In the genomic region with DNA sequence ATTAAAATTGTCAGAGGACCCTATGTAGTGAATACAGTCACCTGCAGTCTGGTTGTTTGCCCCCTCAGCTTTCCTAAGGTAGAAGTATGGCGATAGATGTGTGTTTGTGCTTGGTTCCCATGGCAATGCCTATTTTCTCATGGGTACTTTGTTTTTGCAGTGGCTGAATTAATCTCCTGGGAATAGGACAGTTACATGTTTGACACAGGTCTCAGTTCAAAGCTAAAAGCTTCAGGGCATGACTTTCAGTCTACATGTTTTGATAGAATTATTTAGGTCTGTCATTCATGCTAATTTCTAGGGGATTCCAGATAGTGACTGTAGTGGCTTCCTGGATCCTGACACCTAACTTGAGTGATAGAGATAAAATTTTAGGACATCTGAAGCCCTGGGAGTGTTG, we compare ENCODE assay signal across 25 mouse cellular contexts.
"Had no signal": no experiment of that assay in that cellular context is flagged by ENCODE, and none has a peak within 500 bp of the region (broad histone marks: within the 10 kb centered on the region; RNA-seq: fewer than 3 reads in every experiment).

No protein-coding gene starts in this region.

- H3K4me3 ChIP-seq: embryonic facial prominence, embryonic 10.5 days; embryonic facial prominence, embryonic 12.5 days; embryonic facial prominence, embryonic 13.5 days; embryonic facial prominence, embryonic 15.5 days; erythroblast, embryonic 14.5 days; forebrain, embryonic 10.5 days; forebrain, embryonic 12.5 days; forebrain, embryonic 13.5 days; forebrain, embryonic 15.5 days; gastrocnemius, adult 2 months; heart, adult 2 months had no signal

- DNase-seq: cerebellum, adult 9-10 months; cerebellum, adult 9-11 months; cerebellum, postnatal 10 days; cerebellum, postnatal 14 days; cerebellum, postnatal 25 days; cerebellum, postnatal 36 days; embryo, embryonic 11 days; forebrain, postnatal 0 days; gastrocnemius, adult 2 months; gastrocnemius, postnatal 10 days; gastrocnemius, postnatal 14 days; gastrocnemius, postnatal 25 days; gastrocnemius, postnatal 36 days; heart, adult 11 months; heart, adult 18-20 months; heart, adult 2 months had no signal

- H3K9me3 ChIP-seq: embryonic facial prominence, embryonic 10.5 days; embryonic facial prominence, embryonic 12.5 days; embryonic facial prominence, embryonic 13.5 days; embryonic facial prominence, embryonic 15.5 days; forebrain, embryonic 10.5 days; forebrain, embryonic 12.5 days; forebrain, embryonic 13.5 days; forebrain, embryonic 15.5 days had no signal

- H3K27me3 ChIP-seq: embryonic facial prominence, embryonic 12.5 days; embryonic facial prominence, embryonic 13.5 days; embryonic facial prominence, embryonic 15.5 days; forebrain, embryonic 12.5 days; forebrain, embryonic 13.5 days; forebrain, embryonic 15.5 days had no signal

- H3K36me3 ChIP-seq: embryonic facial prominence, embryonic 10.5 days; embryonic facial prominence, embryonic 12.5 days; embryonic facial prominence, embryonic 13.5 days; embryonic facial prominence, embryonic 15.5 days; forebrain, embryonic 10.5 days; forebrain, embryonic 12.5 days; forebrain, embryonic 15.5 days had no signal

- H3K27ac ChIP-seq: embryonic facial prominence, embryonic 10.5 days; embryonic facial prominence, embryonic 12.5 days; embryonic facial prominence, embryonic 13.5 days; embryonic facial prominence, embryonic 15.5 days; forebrain, embryonic 10.5 days; forebrain, embryonic 12.5 days; forebrain, embryonic 13.5 days; forebrain, embryonic 15.5 days; gastrocnemius, adult 2 months; heart, adult 2 months had no signal

- H3K9ac ChIP-seq: embryonic facial prominence, embryonic 12.5 days; embryonic facial prominence, embryonic 13.5 days; embryonic facial prominence, embryonic 15.5 days; forebrain, embryonic 12.5 days; forebrain, embryonic 13.5 days; forebrain, embryonic 15.5 days; forebrain, postnatal 0 days had no signal

- H3K4me1 ChIP-seq: embryonic facial prominence, embryonic 12.5 days; embryonic facial prominence, embryonic 13.5 days; embryonic facial prominence, embryonic 15.5 days; forebrain, embryonic 10.5 days; forebrain, embryonic 12.5 days; forebrain, embryonic 13.5 days; forebrain, embryonic 15.5 days had no signal
